Mouse (Mus musculus) kidney, adult 2 months (tissue): ENCODE data around the gene Ccdc62. TPM values are rescaled to one million over a fixed set of nuclear protein-coding genes. Genes with fewer than 3 reads are reported as not detected.

Experiments used
- DNase-seq: peaks from one replicate; pipeline ENCODE4 v3.0.0; 2021
- H3K27ac ChIP-seq: fragments of 200-500 bp; 2 replicates; pipeline ENCODE4 v1.5.1; 2012; ENCODE audit warnings: low read depth, low read length, control low read depth, inconsistent platforms; ENCODE audit not compliant: insufficient read depth
- H3K27me3 ChIP-seq: fragments of 200-500 bp; replicated peaks from 2 replicates; pipeline ENCODE4 v1.6.1; 2012; ENCODE audit warnings: mild to moderate bottlenecking, moderate library complexity, low read length, inconsistent platforms; ENCODE audit not compliant: control insufficient read depth, insufficient read depth
- H3K36me3 ChIP-seq: fragments of 200-500 bp; 2 replicates; pipeline ENCODE4 v1.6.1; 2012; ENCODE audit warnings: mild to moderate bottlenecking, moderate library complexity, low read length, inconsistent platforms; ENCODE audit not compliant: control insufficient read depth, insufficient read depth
- H3K4me1 ChIP-seq: fragments of 200-500 bp; 2 replicates; pipeline ENCODE4 v1.6.1; 2011; ENCODE audit warnings: low read length; ENCODE audit not compliant: control insufficient read depth, insufficient read depth
- H3K4me3 ChIP-seq: fragments of 200-500 bp; 2 replicates; pipeline ENCODE4 v1.5.1; 2011; ENCODE audit warnings: mild to moderate bottlenecking, low read depth, low read length, control low read depth; ENCODE audit not compliant: insufficient read depth
- CTCF ChIP-seq: fragments of 200-500 bp; conservative IDR thresholded peaks from 2 replicates; pipeline ENCODE4 v1.5.1; 2011; ENCODE audit warnings: low read depth, mild to moderate bottlenecking, control low read depth, low read length, moderate library complexity, mixed read lengths; ENCODE audit not compliant: insufficient read depth, insufficient read length
- POLR2A ChIP-seq: fragments of 200-500 bp; IDR thresholded peaks from one replicate; pipeline ENCODE4 v1.6.1; 2011; ENCODE audit warnings: low read depth, low read length, control low read depth
- WGBS: fragments of 180-500 bp; shearing (Covaris S2); methylation state at CpG from one replicate; pipeline ENCODE4 v1.1.7; 2018; 5-methylcytosine and 5-hydroxymethylcytosine counted together
- polyA plus RNA-seq: library from polyadenylated mRNA; depleted of rRNA; stranded (reverse); fragments of >200 nt; gene quantifications from 2 replicates; pipeline ENCODE4 v1.2.3, GENCODE M21; 2012

The Ccdc62 gene
- polyA plus RNA-seq, 1 experiment = 4.1 TPM

- H3K36me3 ChIP-seq = no peaks in the 10 kb centered on the region
- no peak for DNase-seq
- H3K27me3 ChIP-seq = no peaks in the 10 kb centered on the region
- H3K4me1 ChIP-seq = no peaks in the 10 kb centered on the region
- no peak overlapping the region for H3K27ac ChIP-seq
- 87% methylated on average over 5 of the region's 5 CpGs for WGBS
- H3K4me3 ChIP-seq = no peak overlapping the region
- TF ChIP-seq POLR2A (no peak), CTCF (no peak)
Observed at GRCm38 (mm10) chr5:123893520-123893919, 37.0 kb upstream of the Ccdc62 start.

DNA sequence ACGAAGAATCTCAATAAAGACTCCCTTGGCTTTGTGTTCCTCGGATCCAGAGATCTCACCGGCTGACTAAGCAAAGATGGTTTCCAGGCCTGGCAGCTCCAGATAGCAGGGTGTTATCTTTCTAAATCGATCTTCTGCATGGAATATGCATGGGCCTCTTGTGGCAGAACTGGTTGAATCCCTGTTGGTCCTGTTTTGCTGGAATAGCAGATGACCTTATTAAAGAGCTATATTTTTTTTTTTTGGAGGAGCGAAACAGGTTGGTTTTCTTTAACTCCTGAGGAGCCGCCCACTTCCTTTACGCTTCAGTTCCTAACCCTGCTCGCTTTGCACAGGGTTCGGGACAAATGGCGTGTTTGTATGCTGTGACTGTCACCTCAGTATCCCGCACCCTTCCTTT, 34.1 kb upstream of the Ccdc62 start:
- Histone ChIP-seq H3K4me3 (no peak overlapping the region), H3K27me3 (no peaks in the 10 kb centered on the region), H3K4me1 (no peaks in the 10 kb centered on the region), H3K36me3 (no peaks in the 10 kb centered on the region), H3K27ac (no peak overlapping the region)
- TF ChIP-seq POLR2A (no peak), CTCF (no peak)
- no peak for DNase-seq
- 56% methylated on average over 11 of the region's 11 CpGs for WGBS

DNA sequence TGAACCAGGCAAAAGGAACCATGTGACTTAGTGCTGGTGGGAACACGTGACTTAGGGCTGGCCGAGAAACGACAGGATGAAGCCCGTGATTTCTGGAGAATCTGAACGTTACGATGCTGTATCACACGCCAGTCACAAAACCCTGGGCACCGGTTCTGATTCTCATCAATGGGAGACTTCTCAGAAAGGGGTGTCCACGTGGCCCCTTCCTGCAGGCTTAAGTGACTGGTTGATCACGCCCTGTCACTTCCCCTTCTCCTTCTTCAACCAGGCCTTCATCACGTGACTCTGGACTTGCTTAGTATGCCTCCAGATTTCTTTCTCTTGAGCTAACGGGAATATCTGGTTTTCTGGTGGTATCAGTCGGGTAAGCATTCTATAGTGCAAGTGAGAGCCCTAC, 33.1 kb upstream of the Ccdc62 start:
- H3K4me3 ChIP-seq = no peak overlapping the region
- no peak for DNase-seq
- H3K4me1 ChIP-seq = no peaks in the 10 kb centered on the region
- no peak for TF ChIP-seq POLR2A
- no peak for TF ChIP-seq CTCF
- H3K27me3 ChIP-seq = no peaks in the 10 kb centered on the region
- H3K36me3 ChIP-seq = no peaks in the 10 kb centered on the region
- 82% methylated on average over 13 of the region's 13 CpGs for WGBS
- no peak overlapping the region for H3K27ac ChIP-seq

GRCm38 (mm10) chr5:123904059-123904672, 26.3 kb upstream of the Ccdc62 start:
- Histone ChIP-seq H3K4me1 (peaks cover 5% of the 10 kb centered on the region; the same call in 1 of the 2 replicates), H3K27me3 (no peaks in the 10 kb centered on the region), H3K4me3 (no peak overlapping the region), H3K27ac (no peak overlapping the region), H3K36me3 (no peaks in the 10 kb centered on the region)
- TF ChIP-seq POLR2A (no peak), CTCF (peak; percentile 24; the same call in 1 of the 2 replicates)
- no peak for DNase-seq
- WGBS = 73% methylated on average over 11 of the region's 11 CpGs

- no peak overlapping the region for H3K4me3 ChIP-seq
- WGBS = 59% methylated on average over 17 of the region's 17 CpGs
- TF ChIP-seq POLR2A = no peak
- no peak for TF ChIP-seq CTCF
- peaks cover 5% of the 10 kb centered on the region; the same call in 1 of the 2 replicates for H3K4me1 ChIP-seq
- H3K27ac ChIP-seq = no peak overlapping the region
- DNase-seq = no peak
- no peaks in the 10 kb centered on the region for H3K36me3 ChIP-seq
- H3K27me3 ChIP-seq = no peaks in the 10 kb centered on the region
Observed at GRCm38 (mm10) chr5:123906146-123906975, 24.1 kb upstream of the Ccdc62 start.

DNA sequence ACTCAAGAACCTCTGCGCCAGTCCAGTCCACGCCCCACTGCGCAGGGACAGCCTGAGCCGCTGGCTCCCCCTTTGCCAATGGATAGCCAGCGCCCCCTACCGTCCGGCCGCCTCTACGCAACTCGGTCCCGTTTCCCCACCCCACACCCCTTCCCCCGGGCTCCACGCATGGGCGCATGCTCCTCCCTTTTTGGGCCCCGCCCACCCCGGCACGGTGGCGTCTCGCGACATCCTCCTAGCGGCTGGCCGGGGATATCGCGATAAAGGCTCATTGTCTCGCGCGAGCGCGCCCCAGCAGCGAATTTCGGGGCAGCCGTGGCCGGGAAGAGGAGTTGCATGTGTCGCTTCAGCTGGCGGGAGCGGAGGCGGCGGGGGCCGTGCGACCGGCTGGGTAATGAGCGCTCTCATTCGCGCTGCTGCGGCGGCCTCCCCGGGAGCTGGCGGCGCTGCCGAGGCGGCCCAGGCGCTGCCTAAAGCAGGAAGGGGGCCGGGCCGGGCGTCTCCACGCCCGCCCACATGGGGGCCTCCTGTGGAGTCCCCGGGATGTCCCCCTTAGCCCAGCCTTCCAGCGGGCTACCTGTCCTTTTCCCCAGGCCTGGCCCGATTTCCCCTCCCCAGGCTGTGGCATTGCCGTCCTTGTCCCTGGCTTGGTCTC, 23.4 kb upstream of the Ccdc62 start, which contains the start of gene Denr:
Gene Denr, plus strand, starts transcription at position 200 of the 655 bp plus-strand sequence.
- under 1% methylated on average over 61 of the region's 61 CpGs for WGBS
- TF ChIP-seq CTCF (peak; percentile 86), POLR2A (peak; percentile 60)
- peak within 1 kb of the TSS; percentile 86 for H3K4me3 ChIP-seq
- peak within 1 kb of the TSS; percentile 48 for H3K27ac ChIP-seq
- H3K4me1 ChIP-seq = peaks cover 5% of the 10 kb centered on the region; the same call in 1 of the 2 replicates
- peak; percentile 99 for DNase-seq
- H3K36me3 ChIP-seq = no peaks in the 10 kb centered on the region
- no peaks in the 10 kb centered on the region for H3K27me3 ChIP-seq
